Mouse (Mus musculus): Measurements from ENCODE around the gene Gm19935. TPM values are rescaled to one million over a fixed set of nuclear protein-coding genes. Genes with fewer than 3 reads are reported as not detected.

Gene Gm19935
- total RNA-seq, 2 experiments from 2014 or later = 0.76 TPM; not detected in 1

DNA sequence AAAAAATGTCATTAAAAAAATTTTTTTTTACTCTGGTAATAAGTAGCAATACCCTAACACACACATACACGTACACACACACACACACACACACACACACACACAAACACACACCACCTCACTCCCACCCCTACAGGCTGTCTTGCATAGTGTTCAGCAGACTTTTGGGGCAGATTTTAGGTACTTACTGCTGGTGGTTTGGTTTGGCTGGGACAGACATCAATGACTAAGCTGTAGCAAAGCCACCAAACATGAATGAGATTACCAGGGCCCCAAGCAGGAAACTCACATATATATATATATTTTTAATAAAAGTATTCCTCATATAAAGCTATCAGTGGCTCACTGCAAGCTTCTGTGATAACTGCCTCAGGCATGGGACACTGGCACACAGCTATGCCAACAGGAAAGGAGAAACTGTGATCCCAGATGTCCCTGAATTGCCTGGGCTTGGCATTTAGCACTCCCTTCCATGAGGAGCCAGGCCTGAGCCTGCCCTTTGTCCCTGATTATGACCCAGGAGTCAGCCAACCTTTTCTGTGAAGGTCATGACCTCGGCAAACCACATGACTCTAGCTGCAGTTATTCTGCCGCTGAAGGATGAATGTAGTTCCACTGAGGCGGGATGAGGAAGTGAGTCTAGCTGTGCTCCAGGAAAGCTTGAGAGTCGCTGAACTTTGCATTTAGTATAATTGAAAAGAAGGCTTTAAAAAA lies 15.5 kb upstream of the Gm19935 start:
- DNase-seq = no peak
- intact Hi-C loops (cut with DNase I) = no loop called here

DNA sequence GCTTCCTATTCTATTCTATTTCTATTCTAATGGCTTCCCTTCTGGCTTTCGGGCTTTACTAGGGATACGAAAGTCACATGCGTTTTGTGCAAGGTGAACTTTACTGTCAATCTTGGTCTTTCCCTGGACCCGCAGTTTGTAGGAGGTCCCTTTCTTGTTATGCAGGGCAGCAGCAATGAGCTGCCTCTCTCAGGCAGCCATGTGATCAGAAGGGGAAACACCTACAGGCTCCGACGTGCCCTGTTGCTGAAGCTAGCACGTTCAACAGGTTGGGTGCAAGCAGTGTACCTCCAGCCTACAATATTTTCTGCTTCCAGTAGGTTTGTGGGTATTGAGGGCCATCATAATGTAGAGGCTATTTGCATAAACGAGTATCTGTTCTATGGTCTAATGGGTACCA lies 13.8 kb upstream of the Gm19935 start:
- intact Hi-C loops (cut with DNase I) = no loop called here
- no peak for DNase-seq

DNA sequence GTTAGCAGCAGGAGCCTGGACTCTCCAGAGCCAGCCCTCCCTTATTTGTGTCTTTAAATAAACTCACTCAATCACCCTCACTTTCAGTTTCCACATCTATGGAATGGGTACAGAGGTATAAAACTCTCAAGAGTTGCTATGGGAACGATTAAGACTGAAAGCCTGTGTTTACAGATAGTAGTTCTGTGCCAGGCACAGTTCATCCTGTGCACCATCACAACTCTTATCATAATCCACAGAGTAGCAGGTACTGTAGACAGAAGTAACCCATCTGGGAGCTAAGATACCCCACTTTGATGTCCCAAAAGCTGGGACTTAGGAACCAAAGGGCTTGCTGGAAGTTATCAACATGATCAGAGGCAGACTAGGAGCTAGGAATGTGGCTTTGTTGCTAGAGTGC lies 12.6 kb upstream of the Gm19935 start:
- intact Hi-C loops (cut with DNase I) = loop anchor here (2.0 to 5.0 kb wide), 2 partner anchors 47 to 189 kb away; no protein-coding TSS in a partner anchor
- DNase-seq = no peak

DNA sequence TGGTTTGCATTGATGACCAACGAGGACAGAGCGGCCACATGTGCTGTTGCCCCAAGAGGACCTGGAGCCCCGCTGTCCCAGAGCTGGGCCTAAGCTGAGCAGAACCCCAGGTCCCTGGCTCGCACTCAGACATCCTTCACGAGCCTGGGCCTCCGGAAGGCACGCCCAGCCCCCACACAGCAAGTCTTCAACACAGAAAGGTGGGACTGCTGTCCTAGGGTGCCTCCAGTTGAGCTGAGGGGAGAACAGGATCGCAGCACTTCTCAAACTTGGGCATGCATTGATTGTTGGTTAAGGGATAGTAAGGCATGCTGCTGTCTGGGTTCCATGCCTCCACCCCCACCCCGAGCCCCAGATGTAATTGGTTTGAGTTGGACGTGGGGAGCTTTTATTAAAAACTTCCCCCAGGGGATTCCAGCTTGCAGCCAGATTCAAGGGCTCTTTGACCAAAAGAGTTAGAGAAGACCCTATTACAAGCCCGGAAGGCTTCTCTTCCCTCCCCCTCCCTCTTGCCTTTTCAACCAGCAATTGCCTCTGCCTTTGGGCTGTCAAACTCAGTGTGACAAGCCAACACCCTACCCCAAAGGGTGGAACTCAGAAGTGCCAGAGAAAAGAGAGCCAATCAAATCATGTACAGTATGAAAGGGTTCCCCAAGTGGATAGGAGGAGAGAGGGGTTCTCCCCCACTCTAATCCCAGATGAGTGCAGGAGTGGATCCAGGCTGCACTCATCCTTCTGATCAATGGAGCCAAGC lies 12.0 kb upstream of the Gm19935 start:
- intact Hi-C loops (cut with DNase I) = loop anchor here (1.0 to 5.0 kb wide), 5 partner anchors 48 to 190 kb away; no protein-coding TSS in a partner anchor
- DNase-seq = no peak

DNA sequence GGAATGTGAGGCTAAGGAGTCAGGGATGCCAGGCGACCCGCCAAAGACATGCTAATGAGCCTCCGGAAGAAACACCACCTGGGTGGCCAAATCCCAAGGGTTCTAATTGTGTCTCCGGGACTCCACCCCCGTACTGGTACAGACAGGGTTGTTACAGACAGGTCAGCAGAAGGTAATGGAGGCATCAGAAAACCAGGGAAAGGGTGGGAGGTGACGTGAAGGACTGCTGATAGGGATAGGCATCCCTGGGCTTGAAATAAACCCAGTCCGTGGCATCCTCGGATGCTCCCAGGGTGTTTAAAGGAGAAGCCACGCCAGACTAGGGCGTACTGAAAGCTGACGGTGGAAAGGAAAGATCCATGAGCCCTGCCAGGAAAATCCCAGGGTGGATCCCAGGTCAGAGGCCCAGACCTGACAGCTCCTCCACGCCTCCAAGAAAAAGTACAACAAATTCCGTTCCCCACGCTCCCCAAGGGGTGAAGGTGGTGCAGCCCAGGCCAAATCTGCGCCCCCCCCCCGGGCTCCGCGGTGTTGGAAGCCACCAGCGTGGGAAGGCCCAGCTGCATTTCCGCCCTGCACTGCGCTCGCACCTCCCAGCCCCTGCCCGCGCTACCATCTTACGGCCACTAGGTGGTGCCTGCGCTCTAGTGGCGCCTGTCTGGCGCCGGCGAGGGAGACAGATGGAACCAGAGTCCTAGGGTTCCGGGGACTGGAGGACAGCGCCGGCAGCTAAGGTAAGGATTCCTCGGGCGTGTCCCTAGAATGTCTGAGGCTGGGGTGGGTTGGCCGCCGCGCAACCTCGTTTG lies 11.2 kb upstream of the Gm19935 start, which contains the start of gene Chd9:
Gene Chd9 (plus strand): TSS at position 172 of the 806 bp plus-strand sequence.
- peak; percentile 98 to 99 for DNase-seq
- intact Hi-C loops (cut with DNase I) = loop anchor here (1.0 to 5.0 kb wide), 5 partner anchors 49 to 190 kb away; no protein-coding TSS in a partner anchor

DNA sequence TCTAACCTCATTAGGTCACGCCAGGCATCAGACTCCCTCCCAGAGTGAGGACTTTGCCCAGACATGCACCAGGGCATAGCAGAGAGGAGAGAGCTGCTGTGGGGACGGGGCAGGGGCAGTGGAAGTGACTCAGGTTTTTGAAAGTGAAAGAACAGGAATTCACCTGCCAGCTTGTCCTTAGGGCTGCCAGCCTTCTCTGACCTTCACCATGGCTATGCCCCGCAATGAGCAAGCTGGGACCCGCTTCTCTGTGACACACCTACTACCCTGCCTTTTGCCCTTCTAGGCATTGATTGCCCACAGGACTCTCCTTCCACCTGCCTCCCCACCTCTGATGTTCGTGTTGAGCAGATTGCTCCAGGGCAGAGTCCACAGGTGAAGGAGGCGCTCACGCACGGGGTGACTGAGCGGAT lies 8.3 kb upstream of the Gm19935 start:
- DNase-seq = no peak
- intact Hi-C loops (cut with DNase I) = loop anchor here (5.0 kb wide), 1 partner anchor 52 kb away; no protein-coding TSS in a partner anchor

DNA sequence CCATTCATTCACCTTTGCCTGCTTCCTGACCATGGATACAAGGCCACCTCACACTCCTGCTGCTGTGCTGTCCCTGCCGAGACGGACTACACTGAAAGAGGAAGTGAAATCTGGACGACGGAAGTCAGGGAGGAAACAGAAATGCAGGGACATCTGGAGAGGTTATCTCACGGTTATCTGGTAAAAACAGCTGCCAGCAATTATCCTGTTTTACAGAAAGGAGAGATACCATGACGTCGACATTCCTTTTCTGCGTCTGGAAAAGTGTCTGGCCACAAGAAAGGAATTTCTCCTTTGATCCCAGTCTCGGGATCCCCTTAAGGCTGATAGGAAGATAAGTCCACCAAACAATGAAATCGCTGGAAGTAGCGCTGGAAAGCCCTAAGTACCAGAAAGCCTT lies 5.2 kb upstream of the Gm19935 start:
- no peak for DNase-seq
- intact Hi-C loops (cut with DNase I) = no loop called here

DNA sequence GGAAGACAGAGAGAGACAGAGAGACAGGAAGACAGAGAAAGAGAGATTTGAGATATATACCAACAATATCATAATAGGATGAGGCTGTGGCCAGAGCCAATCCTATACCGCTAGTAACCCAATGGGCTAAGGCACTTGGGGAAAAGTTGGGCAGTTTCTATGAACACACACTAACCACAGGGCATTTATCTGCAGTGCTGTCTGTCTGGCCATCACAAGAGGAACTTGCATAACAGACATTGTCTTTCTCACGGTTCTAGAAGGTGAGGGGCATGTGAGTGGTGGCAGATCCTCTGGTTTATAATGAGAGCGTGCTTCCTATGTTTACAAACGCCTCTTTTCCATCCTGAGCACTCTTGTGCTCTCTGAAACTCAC lies 3.1 kb upstream of the Gm19935 start:
- no peak for DNase-seq
- intact Hi-C loops (cut with DNase I) = no loop called here

DNA sequence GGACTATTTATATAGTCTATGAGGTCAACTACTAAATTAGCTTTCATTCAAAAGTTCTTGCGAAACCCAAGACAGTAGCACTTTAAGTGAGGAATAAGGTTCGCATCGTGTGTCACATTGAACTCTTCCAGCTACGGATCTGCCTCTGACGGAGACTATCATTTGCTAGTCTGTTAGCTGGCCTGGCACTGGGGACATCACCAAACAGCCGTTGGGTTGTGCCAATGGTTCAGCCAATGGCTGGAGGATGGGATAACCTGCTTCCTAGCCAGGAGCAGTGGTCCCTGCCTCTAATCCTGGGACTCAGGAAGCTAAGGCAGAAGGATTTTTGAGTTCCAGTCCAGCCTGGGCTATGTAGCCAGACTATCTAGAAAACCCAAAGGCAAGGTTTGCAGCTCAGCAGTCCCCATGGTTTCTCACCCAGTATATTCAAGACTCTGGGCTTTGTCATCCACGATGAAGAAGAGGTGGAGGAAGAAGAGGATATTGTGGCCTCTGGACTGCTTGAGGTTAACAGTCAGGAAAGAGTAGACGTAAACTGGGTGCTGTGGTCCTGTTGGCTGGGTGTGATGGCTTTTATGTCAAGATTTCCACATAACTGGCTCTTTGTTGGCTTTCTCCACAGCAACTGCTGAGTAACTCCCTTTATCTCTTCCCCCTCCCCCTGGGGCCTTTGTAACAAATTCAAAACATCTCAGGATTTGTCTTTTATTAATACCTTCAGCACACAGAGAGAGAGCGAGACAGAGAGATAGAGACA lies 2.5 kb upstream of the Gm19935 start:
- intact Hi-C loops (cut with DNase I) = no loop called here
- no peak for DNase-seq

DNA sequence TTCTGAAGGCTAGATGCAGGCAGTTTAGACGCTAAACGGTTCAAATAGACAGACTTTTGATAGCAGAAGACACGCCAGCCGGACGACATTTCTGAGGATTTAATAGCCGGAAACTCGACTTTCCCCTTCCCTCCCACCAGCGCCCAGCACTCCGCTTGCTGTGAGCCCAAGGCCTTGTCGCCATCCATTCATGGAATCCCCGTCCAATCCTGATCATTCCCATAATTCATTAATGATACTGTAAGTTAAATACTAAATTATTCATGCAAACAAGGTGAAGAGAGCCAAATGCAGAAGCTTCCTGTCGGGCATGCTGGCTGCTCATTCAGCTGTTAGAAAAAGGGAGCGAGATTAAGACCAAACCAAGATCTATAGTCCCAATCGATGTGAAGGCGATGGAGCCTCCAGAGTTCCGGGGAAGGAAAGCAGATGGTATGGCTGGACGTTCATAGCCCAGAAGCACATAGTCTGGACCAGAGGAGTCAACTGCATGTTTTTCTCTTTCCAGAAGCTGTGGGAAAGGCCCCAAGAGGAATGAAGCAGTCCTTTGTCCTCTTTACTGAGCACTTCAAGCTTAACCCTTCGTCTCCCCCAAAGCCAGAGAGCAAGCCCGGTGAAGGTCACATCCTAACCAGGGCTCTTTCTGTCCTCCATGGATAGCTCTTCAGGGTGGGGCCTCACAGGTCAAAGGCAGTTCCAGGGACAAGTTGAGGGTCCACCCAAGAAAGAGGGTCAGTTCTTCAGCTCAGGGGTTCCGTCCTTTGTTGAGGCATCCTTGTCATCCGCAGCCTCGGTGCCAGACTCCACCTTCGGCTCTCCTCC lies 921 bp downstream of the Gm19935 start:
- no peak for DNase-seq
- intact Hi-C loops (cut with DNase I) = no loop called here

DNA sequence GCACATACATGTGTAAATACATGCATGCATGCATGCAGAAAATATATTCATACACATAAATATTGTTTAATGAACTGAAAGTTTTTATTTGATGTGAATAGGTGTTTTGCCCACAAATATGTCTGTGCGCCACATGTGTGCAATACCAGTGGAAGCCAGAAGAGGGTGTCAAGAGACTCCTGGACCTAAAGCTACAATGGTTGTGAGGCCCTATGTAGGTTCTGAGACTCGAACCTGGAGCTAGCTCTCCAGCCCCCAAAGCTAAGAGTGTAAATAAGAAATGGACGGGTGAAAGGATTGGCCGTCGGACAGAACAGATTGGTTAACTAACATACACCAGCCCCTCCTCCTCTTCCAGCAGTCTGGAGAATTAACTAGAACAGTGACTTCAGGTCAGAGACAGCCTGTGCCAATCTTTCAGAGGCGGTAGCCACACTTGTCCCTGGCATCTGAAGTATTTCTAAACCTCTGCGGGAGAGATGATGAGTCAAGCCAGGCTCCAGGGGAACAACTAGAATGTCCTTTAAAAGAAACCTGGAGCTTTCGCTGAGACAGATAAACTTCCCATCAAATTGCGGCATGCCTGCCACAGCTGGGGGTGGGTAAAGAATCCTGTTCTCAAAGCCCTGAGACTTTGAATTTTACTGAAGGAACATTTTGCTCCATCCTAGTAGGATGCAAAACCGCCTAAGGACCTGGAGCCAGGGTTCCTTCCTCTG lies 3.4 kb downstream of the Gm19935 start:
- intact Hi-C loops (cut with DNase I) = no loop called here
- DNase-seq = no peak

DNA sequence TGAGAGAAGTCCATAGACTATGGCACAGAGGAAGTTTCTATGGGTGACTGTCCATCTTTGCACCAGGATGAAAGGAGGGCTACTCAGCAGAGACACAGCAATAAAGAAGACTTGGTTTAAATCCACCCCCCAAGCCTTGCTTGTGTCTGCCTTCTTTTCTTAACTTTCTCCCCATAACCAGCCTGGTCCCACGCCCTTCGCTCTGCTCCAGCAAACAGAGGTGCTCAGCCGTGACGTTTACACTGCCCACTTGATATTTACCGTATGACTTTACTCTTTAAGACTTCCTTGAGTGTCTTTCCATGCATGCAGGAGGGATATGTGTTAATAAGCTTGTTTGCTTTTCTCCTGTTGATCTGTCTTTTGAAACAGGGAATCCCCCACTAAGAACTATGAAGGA lies 17.7 kb downstream of the Gm19935 start:
- no peak for DNase-seq
- intact Hi-C loops (cut with DNase I) = loop anchor here (5.0 kb wide), 1 partner anchor 218 kb away; no protein-coding TSS in a partner anchor

DNA sequence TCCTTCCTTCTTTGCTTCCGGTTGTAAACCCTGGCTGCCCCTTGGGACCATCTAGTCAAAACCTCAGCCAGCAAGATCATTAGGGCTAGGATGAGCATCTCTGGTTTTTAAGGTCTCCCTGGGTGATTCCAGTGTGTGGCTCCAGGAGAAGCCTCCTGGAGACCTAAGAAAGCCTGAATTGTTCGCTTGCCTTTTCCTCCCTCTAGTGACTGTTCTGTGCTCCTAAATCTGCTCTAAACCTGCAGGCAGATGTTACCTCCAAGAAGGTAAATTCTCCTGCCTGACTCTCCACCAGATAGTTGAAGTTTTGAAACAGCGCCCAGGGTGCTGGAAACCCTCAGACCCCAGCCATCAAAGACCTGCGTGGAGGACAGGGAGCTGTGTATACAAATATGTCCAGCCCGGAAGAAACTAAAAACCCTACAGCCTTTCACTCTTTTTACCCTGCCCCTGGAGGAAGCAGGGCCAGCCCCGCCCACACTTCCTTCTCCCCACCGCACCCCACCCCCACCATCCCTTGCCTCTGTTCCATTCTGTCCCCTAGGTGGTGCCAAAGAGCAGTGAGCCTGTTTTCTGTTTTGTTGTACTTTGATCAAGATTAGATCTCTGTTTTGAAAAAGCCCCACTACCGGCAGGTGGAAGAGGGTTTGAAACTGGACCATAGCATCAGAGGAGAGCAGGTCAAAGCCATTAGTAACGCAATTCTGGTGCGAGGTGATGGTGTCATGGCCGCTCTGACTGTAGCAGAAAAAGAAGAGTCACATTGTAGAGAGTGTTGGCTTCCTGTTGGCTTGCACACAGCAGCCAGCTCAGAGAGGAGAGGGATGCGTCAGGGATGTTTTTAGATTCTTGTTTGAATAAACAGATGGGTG lies 22.0 kb downstream of the Gm19935 start:
- intact Hi-C loops (cut with DNase I) = loop anchor here (5.0 kb wide), 3 partner anchors 88 to 222 kb away; no protein-coding TSS in a partner anchor
- peak; percentile 74 to 79 for DNase-seq

DNA sequence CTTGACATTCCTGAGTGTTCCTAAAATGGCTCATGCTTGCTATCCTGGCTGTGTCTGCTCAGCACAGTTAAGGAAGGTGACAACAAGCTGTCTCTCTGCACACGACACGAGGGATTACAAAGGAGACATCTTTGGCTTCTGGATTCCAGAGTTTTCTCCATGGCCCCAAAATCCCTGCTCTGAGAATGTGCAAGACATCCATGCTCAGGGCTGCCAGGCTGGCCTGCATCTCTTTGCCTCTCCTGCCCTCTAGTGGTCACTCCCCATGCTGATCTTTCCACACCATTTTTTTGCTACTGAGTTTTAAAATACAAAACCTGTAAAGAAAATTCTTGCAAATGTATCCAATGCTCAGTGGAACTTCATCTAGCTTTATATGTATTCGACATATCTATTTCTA lies 23.5 kb downstream of the Gm19935 start:
- peak; percentile 78 to 87 for DNase-seq
- intact Hi-C loops (cut with DNase I) = loop anchor here (1.0 to 5.0 kb wide), 4 partner anchors 86 to 944 kb away; no protein-coding TSS in a partner anchor

DNA sequence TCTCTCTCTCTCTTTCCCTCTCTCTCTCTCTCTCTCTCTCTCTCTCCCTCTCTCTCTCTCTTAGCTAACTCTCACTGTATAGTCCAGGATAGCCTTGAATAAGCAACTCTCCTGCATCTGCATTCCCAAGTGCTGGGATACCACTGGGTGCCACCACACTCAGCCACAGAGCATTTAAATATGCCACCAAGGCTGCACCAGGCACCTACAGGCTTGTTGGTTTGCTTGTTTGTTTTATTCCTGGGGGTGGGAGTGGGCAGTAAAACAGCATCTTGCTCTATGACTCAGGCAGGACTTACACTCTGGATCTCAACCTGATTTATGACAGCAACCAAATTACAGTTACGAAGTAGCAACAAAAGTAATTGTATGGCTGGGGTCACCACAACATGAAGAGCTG lies 25.6 kb downstream of the Gm19935 start:
- intact Hi-C loops (cut with DNase I) = loop anchor here (2.0 to 5.0 kb wide), 3 partner anchors 84 to 791 kb away; no protein-coding TSS in a partner anchor
- no peak for DNase-seq

DNA sequence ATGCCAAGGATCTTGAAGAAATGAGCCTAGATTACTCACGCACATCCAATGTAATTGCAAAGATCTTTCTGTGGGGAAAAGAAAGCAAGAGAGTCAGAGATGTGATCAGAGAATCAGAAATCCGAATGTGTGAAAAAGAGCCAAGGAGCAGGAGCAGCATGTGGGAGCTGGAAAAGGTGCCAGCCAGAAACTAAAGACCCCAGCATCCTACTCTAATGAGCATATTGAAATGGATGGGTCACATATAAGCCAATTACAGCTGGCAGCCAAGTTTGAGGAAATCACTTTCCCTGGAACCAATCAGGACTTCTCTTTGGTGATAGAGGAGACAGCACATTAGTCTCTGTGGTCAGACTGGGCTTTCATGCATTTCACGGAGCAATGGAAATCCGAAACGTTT lies 47.4 kb downstream of the Gm19935 start:
- intact Hi-C loops (cut with DNase I) = no loop called here
- DNase-seq = no peak
